Mouse (Mus musculus): ENCODE data around the gene Desi2.
"Not testable (repeated sequence)": the region's sequence is repeated elsewhere in the genome, so short reads cannot be mapped to it uniquely, and the experiment has no call there.

Desi2 gene

DNA sequence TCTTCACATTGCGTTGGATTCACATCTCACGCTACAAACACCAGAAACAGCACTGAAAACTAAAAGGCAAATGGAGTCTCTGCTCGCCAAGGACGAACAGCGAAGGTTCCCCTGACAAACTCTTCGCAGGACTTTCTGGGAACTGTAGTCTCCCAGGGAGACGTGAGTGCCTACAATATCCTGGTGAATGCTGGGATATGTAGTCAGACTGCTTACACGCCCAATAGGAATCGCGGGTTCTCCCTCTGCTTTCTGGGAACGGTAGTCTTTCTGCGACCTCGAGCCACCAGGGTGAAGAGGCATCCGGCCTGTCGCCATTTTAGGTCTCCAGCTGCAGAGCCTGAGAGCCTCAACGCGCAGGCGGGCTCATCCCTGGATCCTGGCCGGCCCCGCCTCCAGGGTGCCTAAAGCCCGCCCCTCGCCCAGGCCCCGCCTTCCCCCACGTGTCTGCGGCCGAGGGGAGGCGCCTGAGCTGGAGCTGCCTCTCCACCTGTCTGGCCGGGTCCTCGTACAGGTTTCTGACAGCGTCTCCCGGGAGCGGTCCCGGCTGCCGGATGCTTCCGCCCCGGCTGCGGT is at the start of gene Desi2:
Gene Desi2 (plus strand): TSS at position 202 of the 576 bp plus-strand sequence.
- peak; percentile 91 to 96 for DNase-seq

DNA sequence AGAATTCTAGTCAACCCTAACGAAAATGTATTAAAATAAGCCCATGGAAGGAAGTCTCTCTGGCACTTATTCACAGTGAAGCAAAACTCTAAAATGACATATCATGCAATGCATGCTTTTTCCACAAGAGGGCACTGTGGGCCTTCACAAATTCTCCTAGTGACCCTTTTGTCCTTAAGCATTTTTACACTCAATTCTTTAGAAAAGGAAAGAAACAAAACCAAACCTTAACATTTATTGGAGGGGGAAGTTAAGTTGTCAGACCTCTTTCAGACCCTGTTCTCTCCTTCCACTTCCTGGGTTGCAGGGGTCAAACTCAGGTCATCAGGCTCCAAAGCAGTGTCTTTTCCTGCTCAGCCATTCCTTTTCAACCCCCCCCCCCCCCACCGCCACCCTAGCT is 40.7 kb upstream of the Desi2 start:
- DNase-seq, result peak in 1 of 2 experiments; percentile 14

DNA sequence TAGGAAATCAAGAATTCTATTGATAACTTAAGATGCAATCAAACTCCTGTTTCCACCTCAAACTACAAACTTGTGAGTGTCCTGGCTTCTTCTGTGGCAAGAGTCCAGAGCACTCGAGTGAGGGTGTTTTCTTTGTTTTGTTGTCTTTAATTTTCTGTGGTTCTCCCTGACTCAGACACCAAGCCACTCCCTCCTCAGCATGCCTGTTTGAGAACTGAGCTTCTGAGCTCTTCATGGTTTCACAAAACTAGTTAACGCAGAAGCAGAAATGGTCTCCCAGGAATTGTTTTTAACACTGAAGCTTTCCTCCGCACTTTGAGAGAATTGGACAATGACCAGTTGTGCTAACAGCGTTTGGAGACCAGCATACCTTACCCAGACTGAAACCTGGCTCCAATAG is 40.3 kb upstream of the Desi2 start:
- peak in 1 of 2 experiments; percentile 31 for DNase-seq

DNA sequence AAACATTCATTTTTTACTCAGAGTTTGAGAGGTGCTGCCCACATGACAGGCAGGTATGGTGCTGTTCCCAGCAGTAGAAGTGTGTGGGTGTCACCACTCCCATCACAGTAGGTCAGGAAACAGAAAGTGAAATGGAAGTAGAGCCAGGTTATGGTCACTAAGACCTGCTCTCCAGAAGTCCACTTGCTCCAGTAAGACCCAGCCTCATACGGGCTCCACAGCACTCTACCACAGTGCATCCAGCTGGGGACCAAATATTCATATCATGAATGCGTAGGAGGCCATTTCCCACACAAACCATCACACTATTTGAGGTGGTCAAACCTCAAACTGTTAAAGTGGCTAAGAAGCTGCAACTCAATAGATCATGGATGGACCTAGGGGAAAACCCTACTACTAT is 5.0 kb upstream of the Desi2 start:
- no peak for DNase-seq

DNA sequence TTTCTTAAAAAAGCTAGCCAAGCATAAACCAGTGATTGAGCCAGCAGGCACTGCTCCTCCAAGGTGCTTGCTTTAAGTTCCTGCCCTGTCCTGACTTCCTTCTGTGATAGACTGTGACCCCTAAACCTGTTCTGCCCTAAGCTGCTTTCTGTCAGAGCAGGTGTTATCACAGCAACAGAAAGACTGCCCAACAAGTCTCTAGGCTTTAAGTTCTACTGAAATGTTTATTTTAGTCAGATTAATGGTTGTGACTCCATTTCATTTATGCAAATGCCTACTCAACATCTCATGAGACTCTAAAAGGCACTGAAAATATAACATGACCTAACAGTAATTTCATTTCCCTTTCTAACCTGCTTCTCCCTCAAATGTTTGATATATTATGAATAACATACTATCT is 1.6 kb upstream of the Desi2 start:
- no peak for DNase-seq

DNA sequence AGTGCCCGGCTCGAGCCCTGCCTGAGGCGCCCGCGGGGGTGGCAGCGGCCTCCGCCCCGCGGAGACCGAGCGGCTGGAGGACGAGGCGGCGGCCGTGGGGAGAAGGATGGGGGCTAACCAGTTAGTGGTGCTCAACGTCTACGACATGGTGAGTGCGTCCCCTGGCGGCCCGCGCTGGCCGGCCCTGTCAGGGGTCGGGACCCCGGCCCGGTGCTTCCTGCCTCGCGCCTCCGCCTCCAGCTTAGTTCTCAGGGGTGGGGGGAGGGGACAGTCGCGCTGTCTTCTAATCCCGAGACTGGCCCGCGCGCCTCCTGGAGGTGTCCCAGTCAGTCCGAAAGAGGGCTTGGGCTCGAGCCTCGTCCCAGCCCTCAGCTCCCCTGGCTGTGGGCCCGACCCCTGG is 593 bp downstream of the Desi2 start:
- peak; percentile 81 to 89 for DNase-seq

DNA sequence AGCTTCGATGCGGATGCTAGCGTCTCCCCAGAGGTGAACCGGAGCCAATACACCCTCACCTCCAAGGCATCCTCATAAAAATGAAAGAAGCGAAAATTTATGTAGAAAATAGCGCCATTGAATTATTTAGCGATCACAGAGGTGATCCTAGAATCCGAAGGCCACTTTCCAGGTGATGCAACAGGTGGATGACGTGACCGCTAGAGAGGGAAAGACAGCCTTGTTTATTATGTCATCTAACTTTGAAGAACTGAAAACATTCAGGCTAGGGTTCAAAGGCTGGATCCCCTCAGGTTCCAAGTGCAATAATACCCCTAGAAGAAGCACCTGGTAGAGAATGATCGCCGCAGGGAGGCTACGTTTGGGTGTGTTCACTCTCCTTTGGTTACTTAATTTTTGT is 1.2 kb downstream of the Desi2 start:
- peak in 1 of 2 experiments; percentile 26 for DNase-seq

DNA sequence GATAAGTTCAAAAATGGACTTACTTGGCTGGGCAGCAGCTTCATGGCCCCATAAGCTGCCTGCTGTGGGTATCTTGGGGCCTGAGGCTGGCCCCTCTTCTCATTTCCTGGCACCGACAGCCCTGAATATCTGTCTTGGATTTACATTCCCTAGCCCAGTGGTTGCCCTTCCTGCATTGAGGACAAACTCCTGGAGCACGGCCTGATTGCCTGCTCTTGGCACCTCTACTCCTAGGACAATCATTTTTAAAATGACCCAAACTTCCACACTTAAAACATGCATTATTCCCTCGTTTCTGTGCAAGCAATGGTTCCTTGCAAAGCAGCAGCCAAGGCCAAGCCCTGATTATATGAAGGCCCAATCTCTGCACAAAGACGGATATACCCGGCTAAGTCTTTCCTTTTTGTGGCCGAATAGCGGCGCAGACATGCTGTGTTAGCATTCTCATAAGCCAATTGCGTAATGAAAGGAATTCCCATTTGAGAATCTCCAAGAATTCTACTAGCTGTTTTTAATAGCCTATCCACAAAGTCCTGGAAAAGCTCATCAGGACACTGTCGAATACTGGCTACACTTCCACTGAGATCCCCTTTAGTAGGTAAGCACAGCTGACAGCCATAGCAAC is 18.6 kb downstream of the Desi2 start:
- peak in 1 of 2 experiments; percentile 5 for DNase-seq

DNA sequence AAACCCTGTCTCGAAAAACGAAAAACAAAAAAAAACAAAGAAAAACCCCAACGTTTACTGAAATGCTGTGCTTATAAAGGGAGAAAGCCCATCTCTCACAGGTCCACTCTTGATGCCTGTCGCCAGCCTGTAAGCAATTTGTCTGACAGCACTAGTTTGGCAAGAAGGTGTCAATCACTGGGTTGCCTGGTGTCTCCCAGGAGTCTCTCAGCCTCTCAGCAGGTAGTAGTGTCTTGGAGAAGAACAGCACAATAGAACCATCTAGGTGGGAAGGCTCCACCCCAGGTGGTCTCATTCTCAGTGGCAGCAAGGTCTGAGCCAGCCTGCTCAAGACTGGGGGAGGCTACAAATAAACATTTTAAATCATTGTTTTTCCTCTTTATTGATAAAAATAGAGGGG is 20.6 kb downstream of the Desi2 start:
- DNase-seq, result not testable (repeated sequence)

DNA sequence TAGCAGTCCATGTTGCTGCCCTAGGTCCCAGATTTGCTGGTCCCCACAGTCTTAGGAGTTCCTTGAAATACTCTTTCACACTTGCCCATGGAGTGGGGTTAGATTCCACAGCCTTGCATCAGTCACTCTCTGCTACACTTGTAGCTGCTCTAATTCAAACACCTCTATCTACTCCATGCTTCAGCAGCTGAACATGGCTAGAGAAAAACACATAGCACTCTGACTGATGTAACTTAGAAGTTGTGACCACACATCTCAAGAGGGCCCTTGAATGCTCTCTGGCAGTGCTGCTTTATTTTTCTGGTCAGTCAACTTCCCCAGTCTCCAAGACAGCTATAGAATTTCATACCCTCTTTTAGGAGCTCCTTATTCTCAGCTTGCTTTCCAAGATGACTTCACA is 22.7 kb downstream of the Desi2 start:
- no peak for DNase-seq

DNA sequence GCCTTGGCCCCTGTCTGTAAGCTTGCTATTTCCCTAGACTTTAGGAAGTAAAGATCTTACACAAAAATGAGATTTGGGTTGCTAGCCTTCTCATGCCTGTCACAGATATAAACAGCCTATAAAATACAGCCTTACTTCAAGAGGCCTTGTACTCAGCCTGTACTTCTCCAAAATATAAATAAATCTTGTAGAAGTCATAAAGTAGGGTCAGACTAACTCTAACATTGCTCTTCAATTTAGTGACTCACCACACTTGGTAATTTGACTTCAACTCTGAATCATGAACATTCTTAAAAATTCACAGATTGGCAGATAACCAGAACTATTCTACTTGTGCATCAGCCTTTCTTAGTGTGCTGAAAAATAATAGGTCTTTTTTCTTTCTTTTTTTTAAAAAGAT is 29.9 kb downstream of the Desi2 start:
- no peak for DNase-seq

DNA sequence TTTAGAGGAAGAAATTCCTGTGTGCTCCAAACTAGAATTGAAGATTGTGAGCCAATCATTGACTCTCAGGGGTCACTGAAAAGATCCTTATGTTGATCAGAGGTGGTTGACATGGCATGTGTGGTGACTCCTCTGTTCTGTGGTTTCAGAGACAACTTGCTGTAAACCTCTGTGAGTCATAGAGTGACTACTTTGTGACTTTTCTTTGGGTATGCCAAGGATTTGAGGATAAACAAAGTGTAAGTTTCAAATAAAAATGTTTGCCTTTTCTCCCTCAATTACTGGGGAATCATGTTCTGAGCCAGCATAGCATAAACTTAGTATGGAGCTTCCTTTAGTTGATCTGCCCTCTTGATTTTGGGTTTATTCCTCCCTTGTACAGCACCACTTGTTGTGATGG is 31.1 kb downstream of the Desi2 start:
- DNase-seq, result no peak

DNA sequence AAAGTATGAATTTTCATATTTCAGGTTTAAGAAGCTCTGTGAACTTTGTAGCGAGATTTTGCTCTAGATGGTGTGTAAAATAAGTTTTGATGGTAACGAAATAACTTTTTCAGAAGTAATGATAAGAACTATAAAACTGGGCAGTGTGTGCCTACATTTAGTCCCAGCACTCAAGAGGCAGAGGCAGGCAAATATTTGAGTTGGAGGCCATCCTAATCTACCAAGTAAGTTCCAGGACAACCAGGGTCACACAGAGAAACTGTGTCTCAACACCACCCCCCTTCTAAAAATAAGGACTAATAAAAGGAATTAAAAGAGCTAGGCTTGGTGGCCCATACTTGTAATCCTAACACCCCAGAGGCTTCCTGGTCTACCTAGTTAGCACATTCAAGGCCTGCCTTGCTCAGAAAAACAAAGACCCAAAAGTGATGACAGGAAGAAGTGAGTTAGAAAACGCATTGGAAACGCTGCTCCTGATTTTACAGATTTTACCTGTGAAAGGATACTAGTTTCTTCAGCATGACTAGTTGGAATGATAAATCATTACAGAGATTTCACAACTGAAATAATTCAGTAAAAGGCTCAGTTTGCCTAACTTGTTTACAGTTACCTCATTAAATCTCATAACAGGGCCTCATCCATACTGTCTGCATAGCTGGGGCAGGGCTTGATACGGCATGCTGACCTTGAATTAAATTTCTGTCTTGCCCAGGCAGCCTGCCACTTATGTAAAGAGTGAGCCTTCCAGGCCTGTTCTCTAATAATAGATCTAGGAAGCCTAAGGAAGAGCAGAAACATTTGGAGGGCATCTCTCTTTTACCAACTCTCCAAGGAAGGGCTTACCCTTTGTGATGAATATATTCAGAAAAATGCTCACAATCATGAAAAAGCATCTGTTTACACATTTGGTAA is 32.2 kb downstream of the Desi2 start:
- no peak for DNase-seq

DNA sequence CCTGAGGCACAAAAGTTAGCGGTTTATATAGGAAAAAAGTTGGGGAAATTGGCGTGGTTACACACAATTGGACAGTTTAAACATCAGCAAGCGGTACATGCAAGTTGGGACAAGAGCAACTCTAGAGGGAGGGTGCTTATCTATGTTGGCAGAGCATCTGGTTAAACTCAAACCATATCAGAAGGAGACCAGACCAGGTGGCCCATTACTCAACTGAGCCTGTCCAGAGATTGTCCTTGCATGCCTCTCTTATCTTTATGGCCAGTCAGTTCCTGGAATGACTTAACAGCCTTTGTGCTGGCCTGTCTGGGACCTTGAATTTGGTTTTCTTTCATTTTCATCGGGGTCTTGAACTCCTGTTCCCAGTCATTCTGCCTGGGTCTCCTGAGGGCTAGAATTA is 41.7 kb downstream of the Desi2 start:
- not testable (repeated sequence) for DNase-seq

DNA sequence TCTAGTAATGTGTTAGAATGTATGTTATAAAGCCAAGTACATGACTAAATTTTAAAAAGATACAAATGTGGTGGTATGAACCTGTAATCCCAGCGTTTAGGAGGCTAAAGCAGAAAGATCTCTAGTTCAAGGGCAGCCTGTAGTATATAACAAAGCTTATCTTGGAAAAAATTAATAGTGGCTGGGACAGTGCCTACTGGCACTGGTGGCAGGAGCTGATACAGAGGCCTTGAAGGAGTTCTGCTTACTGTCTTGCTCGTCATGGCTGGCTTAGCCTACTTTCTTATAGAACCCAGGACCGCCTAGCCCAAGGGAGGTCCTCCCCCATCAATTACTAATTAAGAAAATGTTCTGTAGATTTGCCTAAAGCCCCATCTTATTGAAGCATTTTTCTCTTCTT is 46.9 kb downstream of the Desi2 start:
- no peak for DNase-seq

DNA sequence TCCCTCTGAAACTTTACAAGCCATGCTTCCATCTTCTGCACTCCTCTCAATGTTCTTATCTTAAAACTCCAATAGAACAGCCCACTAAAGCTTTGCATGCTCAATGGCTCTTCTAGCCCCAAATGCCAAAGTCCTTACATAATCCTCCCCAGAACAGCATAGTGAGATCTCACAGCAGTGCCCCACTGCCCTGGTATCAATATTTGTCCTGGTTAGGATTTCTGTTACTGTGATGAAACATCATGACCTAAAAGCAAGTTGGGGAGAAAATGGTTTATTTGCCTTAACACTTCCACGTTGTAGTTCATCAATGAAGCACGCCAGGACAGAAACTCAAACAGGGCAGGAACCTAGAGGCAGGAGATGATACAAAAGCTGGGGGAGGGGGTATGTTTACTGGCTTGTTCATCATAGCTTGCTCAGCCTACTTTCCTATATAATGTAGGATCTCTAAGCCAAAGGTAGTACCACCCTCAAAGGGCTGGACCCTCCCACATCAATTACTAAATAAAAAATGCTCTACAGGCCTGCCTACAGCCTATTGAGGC is 48.8 kb downstream of the Desi2 start:
- DNase-seq, result no peak

DNA sequence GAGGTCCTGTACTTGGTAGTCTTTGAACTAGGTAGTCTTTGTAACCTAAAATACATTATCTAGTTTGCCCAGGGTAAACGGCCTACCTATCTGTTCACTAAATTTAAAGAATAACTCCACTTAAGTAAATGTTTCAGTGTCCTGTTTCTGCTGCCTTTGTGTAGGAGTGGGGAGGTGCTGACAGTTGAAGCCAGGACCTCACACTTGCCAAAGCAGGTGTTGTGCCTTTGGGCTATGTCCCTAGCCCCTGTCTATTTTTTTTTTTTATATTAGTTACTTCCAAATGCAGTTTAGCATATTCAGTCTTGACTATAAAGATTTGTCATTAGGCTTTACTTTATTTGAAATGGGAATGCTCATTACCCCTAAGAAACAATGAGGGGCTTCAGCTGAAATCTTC is 51.5 kb downstream of the Desi2 start:
- DNase-seq, result no peak

DNA sequence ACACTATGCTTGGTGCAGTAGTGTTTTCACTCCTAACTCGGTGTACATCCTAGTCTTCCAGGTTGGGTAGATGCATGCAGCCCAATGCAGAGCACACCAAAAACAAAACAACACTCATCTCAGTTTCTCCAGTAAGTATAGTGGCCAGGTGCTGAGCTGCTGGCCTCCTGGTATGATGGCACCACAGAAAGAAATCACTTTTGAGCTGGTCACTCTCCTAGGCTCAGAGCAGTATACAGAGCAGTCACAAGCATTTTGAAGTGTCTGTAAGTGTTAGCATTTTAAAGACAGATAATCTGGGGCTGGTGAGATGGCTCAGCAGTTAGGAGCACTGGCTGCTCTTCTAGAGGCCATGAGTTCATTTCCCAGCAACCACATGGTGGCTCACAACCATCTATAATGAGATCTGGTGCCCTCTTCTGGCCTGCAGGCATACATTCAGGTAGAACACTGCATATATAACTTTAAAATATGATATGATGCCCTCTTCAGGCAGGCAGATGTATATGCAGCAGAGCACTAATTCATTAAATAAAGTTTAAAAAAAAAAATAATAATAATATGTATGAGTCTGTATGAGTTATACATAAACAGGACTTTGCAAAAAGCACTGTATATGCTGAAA is 54.8 kb downstream of the Desi2 start:
- DNase-seq, result no peak

DNA sequence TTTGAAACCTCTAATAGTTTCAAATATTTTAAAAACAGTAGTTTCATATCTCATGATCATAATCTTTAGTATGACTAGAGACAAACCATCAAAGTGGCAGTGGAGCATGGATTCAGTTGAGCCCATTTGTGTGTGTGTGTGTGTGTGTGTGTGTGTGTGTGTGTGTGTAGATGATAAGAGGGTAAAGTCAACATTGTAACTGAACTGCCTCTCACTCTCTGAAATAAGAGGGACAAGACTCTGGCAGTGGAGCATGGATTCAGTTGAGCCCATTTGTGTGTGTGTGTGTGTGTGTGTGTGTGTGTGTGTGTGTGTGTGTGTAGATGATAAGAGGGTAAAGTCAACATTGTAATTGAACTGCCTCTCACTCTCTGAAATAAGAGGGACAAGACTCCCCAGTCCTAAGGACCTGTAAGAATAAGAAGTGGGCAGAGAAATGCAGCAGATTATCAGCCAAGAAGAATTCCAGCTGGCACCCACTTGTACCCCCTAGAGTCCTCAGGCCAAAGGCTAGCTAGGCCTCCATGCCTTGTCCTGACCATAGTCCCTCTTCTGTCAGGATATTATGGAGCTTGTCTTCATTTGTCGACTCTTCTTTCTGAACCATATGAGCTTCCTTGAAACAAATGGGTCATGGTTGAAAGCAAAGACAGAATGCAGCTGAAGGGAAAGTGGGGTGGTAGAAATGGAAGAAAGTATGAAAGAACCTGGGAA is 61.0 kb downstream of the Desi2 start:
- DNase-seq, result no peak

DNA sequence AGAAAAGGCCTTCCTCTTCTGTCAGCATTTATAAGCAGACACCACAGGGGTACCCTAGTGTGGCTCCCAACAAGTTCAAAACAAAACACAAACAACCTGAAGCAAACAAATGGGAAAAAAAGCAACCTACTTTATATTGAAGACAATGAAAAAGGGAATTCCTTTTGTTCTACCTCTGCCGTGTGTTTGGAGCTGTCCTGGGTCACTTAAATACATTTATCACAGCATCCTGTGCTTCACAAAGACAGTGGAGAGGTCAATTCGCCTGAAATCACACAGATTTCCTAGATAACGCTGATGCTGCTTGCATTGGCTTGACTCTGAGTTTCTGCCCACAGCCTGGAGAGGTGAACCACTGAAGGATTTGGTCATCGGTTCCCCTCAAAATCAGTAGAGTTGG is 67.4 kb downstream of the Desi2 start:
- no peak for DNase-seq

DNA sequence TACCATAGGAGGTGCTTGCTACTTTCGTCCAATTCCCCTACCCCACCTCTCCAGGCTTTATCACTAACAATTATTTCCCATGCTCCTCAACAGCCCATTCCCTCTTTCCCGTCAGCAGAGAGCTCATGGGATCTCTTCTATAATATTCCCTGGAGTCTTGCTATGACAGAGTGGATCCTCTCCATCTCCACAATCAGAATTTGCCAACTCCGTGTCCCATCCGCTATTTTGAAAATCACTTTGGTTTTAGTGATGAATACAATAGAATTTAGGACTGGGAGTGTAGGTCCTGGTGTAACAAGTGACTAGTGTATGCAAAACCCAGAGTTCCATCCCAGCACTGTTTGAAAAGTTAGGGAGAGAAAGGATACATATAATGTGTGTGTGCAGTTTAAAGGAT is 69.1 kb downstream of the Desi2 start:
- DNase-seq, result no peak

DNA sequence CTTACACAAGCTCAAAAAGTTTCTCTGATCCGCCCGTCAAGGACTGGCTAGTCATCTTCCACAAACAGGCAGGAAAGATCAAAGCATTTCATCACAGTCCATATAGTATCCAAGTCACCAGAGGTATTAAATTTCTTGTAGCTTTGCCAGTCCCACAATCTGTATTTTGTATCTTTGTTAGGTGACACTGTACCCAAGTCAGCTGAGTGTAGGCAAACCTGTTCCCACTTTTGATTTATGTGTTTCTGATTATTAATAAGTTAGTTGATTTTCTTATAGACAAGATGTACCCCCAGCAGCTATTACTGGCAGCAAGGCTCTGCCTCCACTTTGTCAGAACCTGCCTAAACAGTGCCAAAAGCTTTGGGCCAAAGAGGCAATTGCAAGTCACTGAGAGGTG is 71.6 kb downstream of the Desi2 start:
- DNase-seq, result no peak

DNA sequence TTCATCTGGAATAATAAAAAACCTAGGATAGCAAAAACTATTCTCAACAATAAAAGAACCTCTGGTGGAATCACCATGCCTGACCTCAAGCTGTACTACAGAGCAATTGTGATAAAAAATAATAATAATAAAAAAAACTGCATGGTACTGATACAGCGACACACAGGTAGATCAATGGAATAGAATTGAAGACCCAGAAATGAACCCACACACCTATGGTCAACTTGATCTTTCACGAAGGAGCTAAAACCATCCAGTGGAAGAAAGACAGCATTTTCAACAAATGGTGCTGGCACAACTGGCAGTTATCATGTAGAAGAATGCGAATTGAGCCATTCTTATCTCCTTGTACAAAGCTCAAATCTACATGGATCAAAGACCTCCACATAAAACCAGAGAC is 78.2 kb downstream of the Desi2 start:
- not testable (repeated sequence) for DNase-seq
